Mouse (Mus musculus) inflammation-experienced regulatory T-cells, adult 6 months (primary cell): Measurements from ENCODE around the gene Hcar1. TPM values are rescaled to one million over a fixed set of nuclear protein-coding genes. Genes with fewer than 3 reads are reported as not detected.

ENCODE experiments used
- ATAC-seq: one replicate; pipeline ENCODE4 v1.8.0; 2017
- polyA plus RNA-seq, 3 experiments: library from polyadenylated mRNA; unstranded; fragments of 100-300 nt; shearing (Covaris generic); gene quantifications; one replicate each; pipeline ENCODE4 v1.2.1; 2017

Gene Hcar1
- polyA plus RNA-seq = not detected

- no peak for ATAC-seq
Measured at GRCm38 (mm10) chr5:123879928-123880327, at the start of gene Hcar1. Gene Hcar1, minus strand, starts transcription at chr5:123880020.

- ATAC-seq = no peak
Measured at GRCm38 (mm10) chr5:123927118-123927517, 47.3 kb upstream of the Hcar1 start, which contains the start of gene Gm43518. Gene Gm43518, plus strand, starts transcription at chr5:123927418.

GRCm38 (mm10) chr5:123922112-123922511 is 42.3 kb upstream of the Hcar1 start:
- ATAC-seq = no peak

- ATAC-seq = peak; percentile 95
Measured at GRCm38 (mm10) chr5:123914852-123915251, 35.0 kb upstream of the Hcar1 start.

- ATAC-seq = no peak
Measured at GRCm38 (mm10) chr5:123907631-123907977, 27.8 kb upstream of the Hcar1 start.

- ATAC-seq = peak; percentile 97
Measured at GRCm38 (mm10) chr5:123906976-123907630, 27.3 kb upstream of the Hcar1 start, which contains the start of gene Denr. Gene Denr, plus strand, starts transcription at chr5:123907175.

GRCm38 (mm10) chr5:123906146-123906975 is 26.5 kb upstream of the Hcar1 start:
- no peak for ATAC-seq

- ATAC-seq = no peak
Measured at GRCm38 (mm10) chr5:123904059-123904672, 24.3 kb upstream of the Hcar1 start.

- no peak for ATAC-seq
Measured at GRCm38 (mm10) chr5:123897352-123897751, 17.5 kb upstream of the Hcar1 start.

- no peak for ATAC-seq
Measured at GRCm38 (mm10) chr5:123896395-123896794, 16.6 kb upstream of the Hcar1 start.

GRCm38 (mm10) chr5:123893520-123893919 is 13.7 kb upstream of the Hcar1 start:
- no peak for ATAC-seq

GRCm38 (mm10) chr5:123891669-123892068 is 11.8 kb upstream of the Hcar1 start:
- ATAC-seq = no peak

GRCm38 (mm10) chr5:123890987-123891386 is 11.2 kb upstream of the Hcar1 start:
- ATAC-seq = no peak

GRCm38 (mm10) chr5:123890312-123890711 is 10.5 kb upstream of the Hcar1 start:
- ATAC-seq = no peak

GRCm38 (mm10) chr5:123886365-123886764 is 6.5 kb upstream of the Hcar1 start:
- ATAC-seq = no peak

- no peak for ATAC-seq
Measured at GRCm38 (mm10) chr5:123884332-123884731, 4.5 kb upstream of the Hcar1 start.

- ATAC-seq = no peak
Measured at GRCm38 (mm10) chr5:123883891-123884290, 4.1 kb upstream of the Hcar1 start.

GRCm38 (mm10) chr5:123880778-123881177 is 958 bp upstream of the Hcar1 start:
- no peak for ATAC-seq

- ATAC-seq = no peak
Measured at GRCm38 (mm10) chr5:123878056-123878455, 1.8 kb downstream of the Hcar1 start.

- ATAC-seq = no peak
Measured at GRCm38 (mm10) chr5:123874177-123874576, 5.6 kb downstream of the Hcar1 start.

GRCm38 (mm10) chr5:123869615-123870014 is 10.2 kb downstream of the Hcar1 start:
- ATAC-seq = no peak

GRCm38 (mm10) chr5:123866457-123866856 is 13.4 kb downstream of the Hcar1 start:
- ATAC-seq = no peak

GRCm38 (mm10) chr5:123865365-123865764 is 14.5 kb downstream of the Hcar1 start, which contains the start of gene Hcar2:
Gene Hcar2, minus strand, starts transcription at chr5:123865499.
- no peak for ATAC-seq
